Mouse (Mus musculus): ENCODE results near the gene Dbh.
A peak's percentile ranks its signal among the peaks of the same experiment; 100 is the strongest.

Dbh gene

GRCm38 (mm10) chr2:27164796-27165590, at the start of gene Dbh:
Gene Dbh, plus strand, starts transcription at chr2:27165233.
- no peak for DNase-seq (ENCODE audit: low spot score)

- no peak for DNase-seq (ENCODE audit: low spot score)
These were observed 46.6 kb upstream of the Dbh start for GRCm38 (mm10) chr2:27118452-27118851.

GRCm38 (mm10) chr2:27119766-27120165, 45.3 kb upstream of the Dbh start:
- DNase-seq (ENCODE audit: low spot score) = no peak

GRCm38 (mm10) chr2:27120241-27120641, 44.8 kb upstream of the Dbh start:
- DNase-seq (ENCODE audit: low spot score) = no peak

- DNase-seq (ENCODE audit: low spot score) = peak; percentile 77
These were observed 43.2 kb upstream of the Dbh start for GRCm38 (mm10) chr2:27121626-27122355.

GRCm38 (mm10) chr2:27122578-27122977, 42.5 kb upstream of the Dbh start:
- DNase-seq (ENCODE audit: low spot score) = no peak

- DNase-seq (ENCODE audit: low spot score) = no peak
These were observed 41.9 kb upstream of the Dbh start for GRCm38 (mm10) chr2:27123121-27123520.

GRCm38 (mm10) chr2:27125979-27126378, 39.1 kb upstream of the Dbh start:
- peak; percentile 70 for DNase-seq (ENCODE audit: low spot score)

GRCm38 (mm10) chr2:27126496-27126895, 38.5 kb upstream of the Dbh start:
- DNase-seq (ENCODE audit: low spot score) = no peak

- DNase-seq (ENCODE audit: low spot score) = no peak
These were observed 36.0 kb upstream of the Dbh start for GRCm38 (mm10) chr2:27128990-27129389.

- no peak for DNase-seq (ENCODE audit: low spot score)
These were observed 29.1 kb upstream of the Dbh start for GRCm38 (mm10) chr2:27135935-27136334.

- no peak for DNase-seq (ENCODE audit: low spot score)
These were observed 28.7 kb upstream of the Dbh start for GRCm38 (mm10) chr2:27136336-27136735.

GRCm38 (mm10) chr2:27136789-27137188, 28.2 kb upstream of the Dbh start:
- no peak for DNase-seq (ENCODE audit: low spot score)

GRCm38 (mm10) chr2:27138356-27138755, 26.7 kb upstream of the Dbh start:
- no peak for DNase-seq (ENCODE audit: low spot score)

- peak; percentile 19 for DNase-seq (ENCODE audit: low spot score)
These were observed 22.9 kb upstream of the Dbh start, which contains the start of gene Fam163b for GRCm38 (mm10) chr2:27141950-27142693. Gene Fam163b, minus strand, starts transcription at chr2:27142491.

- no peak for DNase-seq (ENCODE audit: low spot score)
These were observed 20.1 kb upstream of the Dbh start for GRCm38 (mm10) chr2:27144957-27145356.

- no peak for DNase-seq (ENCODE audit: low spot score)
These were observed 18.2 kb upstream of the Dbh start for GRCm38 (mm10) chr2:27146840-27147239.

- no peak for DNase-seq (ENCODE audit: low spot score)
These were observed 15.6 kb upstream of the Dbh start for GRCm38 (mm10) chr2:27149457-27149856.

- DNase-seq (ENCODE audit: low spot score) = no peak
These were observed 10.4 kb upstream of the Dbh start for GRCm38 (mm10) chr2:27154466-27155185.

GRCm38 (mm10) chr2:27156596-27156995, 8.4 kb upstream of the Dbh start:
- no peak for DNase-seq (ENCODE audit: low spot score)

GRCm38 (mm10) chr2:27161526-27161925, 3.5 kb upstream of the Dbh start:
- no peak for DNase-seq (ENCODE audit: low spot score)

GRCm38 (mm10) chr2:27162656-27163055, 2.4 kb upstream of the Dbh start:
- no peak for DNase-seq (ENCODE audit: low spot score)

Measured in T-cell, adult 2 months (primary cell).